Mouse (Mus musculus): ENCODE measurements around the gene Tmem45a. TPM values are rescaled to one million over a fixed set of nuclear protein-coding genes. Genes with fewer than 3 reads are reported as not detected.

Tmem45a gene
- total and polyA plus RNA-seq, 2 experiments: 0.15 to 0.28 TPM

DNA sequence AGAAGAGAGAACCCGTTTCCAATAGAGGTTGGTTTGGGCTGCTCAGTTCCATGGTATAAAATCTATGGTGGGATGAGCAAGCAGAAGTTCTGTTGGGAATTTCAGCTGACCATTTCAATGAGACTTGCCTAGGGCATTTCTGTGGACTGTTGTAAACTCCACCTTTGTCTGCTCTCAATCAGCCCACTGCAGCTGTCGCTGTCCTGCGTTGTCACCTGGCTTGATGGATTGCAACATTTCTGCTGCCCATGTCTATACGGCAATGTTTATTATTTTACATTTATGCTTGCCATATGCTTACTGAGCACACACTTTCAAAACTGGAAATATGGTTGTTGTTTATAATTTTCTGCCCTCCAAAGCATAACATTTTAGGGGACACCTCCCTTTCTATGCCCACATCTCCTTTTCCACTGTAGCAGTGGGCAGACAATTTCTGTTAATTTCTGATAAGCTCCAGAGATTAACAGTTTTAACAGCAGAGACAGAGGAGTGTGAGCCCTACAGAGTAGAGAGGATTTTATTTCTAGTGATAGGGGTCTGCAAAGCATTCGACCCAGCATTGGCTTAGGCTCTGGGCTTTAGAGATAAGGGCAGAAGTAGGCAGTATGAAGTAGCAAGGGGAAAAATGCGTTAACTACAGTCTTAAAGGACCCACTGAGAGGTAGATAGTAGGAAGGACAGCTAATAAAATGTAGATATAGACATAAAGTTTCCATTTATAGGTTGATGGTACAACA is 84.4 kb downstream of the Tmem45a start:
- DNase-seq (ENCODE audit: extremely low read depth, low read depth, low spot score): no peak
- TF ChIP-seq POLR2A (IDR thresholded peaks at IDR 0.05; ENCODE audit: extremely low read depth, insufficient read depth, low read length) (no peak), CTCF (IDR thresholded peaks at IDR 0.05; ENCODE audit: low read depth, low read length) (no peak)
- Histone ChIP-seq H3K4me3 (ENCODE audit: insufficient read depth, low read depth, low read length) (no peak overlapping the region), H3K27me3 (ENCODE audit: control insufficient read depth, insufficient read depth, low read length) (no peaks in the 10 kb centered on the region), H3K4me1 (ENCODE audit: control insufficient read depth, insufficient read depth, low read length) (no peaks in the 10 kb centered on the region), H3K79me2 (ENCODE audit: control insufficient read depth, insufficient read depth, low read length) (no peaks in the 10 kb centered on the region), H3K9ac (ENCODE audit: low read depth, low read length) (no peak overlapping the region), H3K27ac (replicated peaks; ENCODE audit: insufficient read depth, low read depth, low read length) (no peak overlapping the region), H3K36me3 (ENCODE audit: control insufficient read depth, insufficient read depth, low read length) (no peaks in the 10 kb centered on the region)
- 70% methylated on average over 6 of the region's 6 CpGs for WGBS

DNA sequence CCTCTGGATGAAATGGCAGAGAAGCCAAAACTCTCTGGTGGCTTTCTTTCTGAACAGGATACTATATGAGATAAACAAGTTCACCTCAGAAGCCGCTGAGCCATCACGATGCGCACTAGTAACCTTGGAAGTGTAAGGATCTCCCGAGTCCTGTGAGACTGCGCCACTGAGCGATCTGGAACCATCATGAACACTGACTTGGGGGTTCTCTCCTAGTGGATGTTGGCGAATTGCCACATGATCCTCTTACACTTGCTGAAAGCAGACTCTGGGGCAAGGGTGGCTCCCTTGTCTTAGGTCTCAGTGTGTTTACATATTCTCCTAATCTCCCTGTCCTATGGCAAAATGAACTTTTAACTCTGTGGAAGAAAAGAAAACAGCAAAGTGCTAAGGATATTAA is 85.0 kb downstream of the Tmem45a start:
- no peak overlapping the region for H3K9ac ChIP-seq (ENCODE audit: low read depth, low read length)
- no peaks in the 10 kb centered on the region for H3K79me2 ChIP-seq (ENCODE audit: control insufficient read depth, insufficient read depth, low read length)
- H3K27ac ChIP-seq (replicated peaks; ENCODE audit: insufficient read depth, low read depth, low read length): no peak overlapping the region
- H3K36me3 ChIP-seq (ENCODE audit: control insufficient read depth, insufficient read depth, low read length): no peaks in the 10 kb centered on the region
- no peaks in the 10 kb centered on the region for H3K27me3 ChIP-seq (ENCODE audit: control insufficient read depth, insufficient read depth, low read length)
- no peaks in the 10 kb centered on the region for H3K4me1 ChIP-seq (ENCODE audit: control insufficient read depth, insufficient read depth, low read length)
- TF ChIP-seq POLR2A (IDR thresholded peaks at IDR 0.05; ENCODE audit: extremely low read depth, insufficient read depth, low read length) (no peak), CTCF (IDR thresholded peaks at IDR 0.05; ENCODE audit: low read depth, low read length) (no peak)
- WGBS: 77% methylated on average over 7 of the region's 7 CpGs
- no peak for DNase-seq (ENCODE audit: extremely low read depth, low read depth, low spot score)
- no peak overlapping the region for H3K4me3 ChIP-seq (ENCODE audit: insufficient read depth, low read depth, low read length)

DNA sequence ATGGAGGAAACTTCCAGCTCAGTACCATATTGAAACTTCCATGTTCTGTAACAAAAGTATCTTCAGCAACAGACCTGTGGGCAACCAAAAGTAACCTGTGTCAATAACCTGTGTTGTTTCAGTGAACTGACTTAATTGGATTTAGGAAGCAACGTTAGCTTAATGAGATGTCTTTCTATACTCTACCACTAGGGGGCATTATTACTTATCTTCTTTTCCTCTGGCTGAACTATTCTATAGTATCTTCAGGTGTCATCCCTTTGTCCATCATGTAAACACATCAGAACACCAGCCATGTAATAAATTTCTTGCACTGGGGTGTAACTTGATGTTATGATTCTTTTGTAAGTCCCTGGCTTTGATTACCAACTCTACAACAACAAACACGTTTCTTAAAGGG is 85.5 kb downstream of the Tmem45a start:
- no peaks in the 10 kb centered on the region for H3K27me3 ChIP-seq (ENCODE audit: control insufficient read depth, insufficient read depth, low read length)
- H3K9ac ChIP-seq (ENCODE audit: low read depth, low read length): no peak overlapping the region
- 42% methylated on average over 2 of the region's 2 CpGs for WGBS
- DNase-seq (ENCODE audit: extremely low read depth, low read depth, low spot score): peak; percentile 55
- H3K27ac ChIP-seq (replicated peaks; ENCODE audit: insufficient read depth, low read depth, low read length): no peak overlapping the region
- H3K79me2 ChIP-seq (ENCODE audit: control insufficient read depth, insufficient read depth, low read length): no peaks in the 10 kb centered on the region
- H3K4me3 ChIP-seq (ENCODE audit: insufficient read depth, low read depth, low read length): no peak overlapping the region
- no peaks in the 10 kb centered on the region for H3K4me1 ChIP-seq (ENCODE audit: control insufficient read depth, insufficient read depth, low read length)
- no peak for TF ChIP-seq POLR2A (IDR thresholded peaks at IDR 0.05; ENCODE audit: extremely low read depth, insufficient read depth, low read length)
- TF ChIP-seq CTCF (IDR thresholded peaks at IDR 0.05; ENCODE audit: low read depth, low read length): no peak
- no peaks in the 10 kb centered on the region for H3K36me3 ChIP-seq (ENCODE audit: control insufficient read depth, insufficient read depth, low read length)

DNA sequence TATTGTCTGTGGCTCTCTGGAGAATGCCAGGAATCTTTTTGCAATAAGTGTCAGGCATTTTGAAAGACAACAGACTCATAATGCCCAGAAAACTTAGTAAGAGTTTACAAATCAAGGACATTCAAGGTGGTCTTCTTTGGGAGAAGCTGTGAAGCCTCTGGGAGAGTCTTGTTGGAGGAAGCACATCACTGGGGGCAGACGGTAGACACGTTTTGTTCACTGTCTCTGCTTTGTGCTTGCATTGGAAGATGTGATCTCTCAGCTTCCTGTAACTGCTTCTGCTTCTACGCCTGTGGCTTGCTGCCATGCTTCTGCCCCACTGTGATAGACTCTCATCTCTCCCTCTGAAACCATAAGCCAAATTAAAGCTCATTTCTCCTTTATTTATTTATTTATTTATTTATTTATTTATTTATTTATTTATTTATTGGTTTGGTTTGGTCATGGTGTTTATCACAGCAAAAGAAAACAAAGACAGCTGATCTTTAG is 86.4 kb downstream of the Tmem45a start:
- DNase-seq (ENCODE audit: extremely low read depth, low read depth, low spot score): no peak
- H3K27ac ChIP-seq (replicated peaks; ENCODE audit: insufficient read depth, low read depth, low read length): no peak overlapping the region
- WGBS: 79% methylated on average over 3 of the region's 3 CpGs
- H3K79me2 ChIP-seq (ENCODE audit: control insufficient read depth, insufficient read depth, low read length): no peaks in the 10 kb centered on the region
- no peaks in the 10 kb centered on the region for H3K36me3 ChIP-seq (ENCODE audit: control insufficient read depth, insufficient read depth, low read length)
- no peak overlapping the region for H3K4me3 ChIP-seq (ENCODE audit: insufficient read depth, low read depth, low read length)
- no peaks in the 10 kb centered on the region for H3K4me1 ChIP-seq (ENCODE audit: control insufficient read depth, insufficient read depth, low read length)
- TF ChIP-seq POLR2A (IDR thresholded peaks at IDR 0.05; ENCODE audit: extremely low read depth, insufficient read depth, low read length) (no peak), CTCF (IDR thresholded peaks at IDR 0.05; ENCODE audit: low read depth, low read length) (no peak)
- H3K9ac ChIP-seq (ENCODE audit: low read depth, low read length): no peak overlapping the region
- H3K27me3 ChIP-seq (ENCODE audit: control insufficient read depth, insufficient read depth, low read length): no peaks in the 10 kb centered on the region

DNA sequence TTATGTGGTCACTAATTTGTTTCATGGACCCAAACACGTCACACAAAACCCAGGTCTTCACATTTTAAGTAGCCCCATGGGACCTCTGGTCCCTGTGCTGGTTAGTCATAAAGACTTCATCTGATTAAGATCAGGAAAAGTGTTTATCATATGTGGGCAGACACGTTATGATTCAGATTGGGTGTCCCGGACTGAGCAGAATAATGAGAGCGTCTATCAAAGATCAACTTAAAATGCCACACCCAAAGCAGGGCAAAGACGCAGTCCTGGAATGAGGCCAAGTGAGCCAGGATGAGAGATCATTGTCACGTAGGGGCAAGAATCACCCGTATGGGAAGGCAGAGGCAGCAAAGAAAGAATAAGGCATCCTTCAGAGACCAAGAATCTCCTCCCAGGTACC is 87.1 kb downstream of the Tmem45a start:
- H3K4me3 ChIP-seq (ENCODE audit: insufficient read depth, low read depth, low read length): no peak overlapping the region
- TF ChIP-seq CTCF (IDR thresholded peaks at IDR 0.05; ENCODE audit: low read depth, low read length) (no peak), POLR2A (IDR thresholded peaks at IDR 0.05; ENCODE audit: extremely low read depth, insufficient read depth, low read length) (no peak)
- no peak for DNase-seq (ENCODE audit: extremely low read depth, low read depth, low spot score)
- H3K27ac ChIP-seq (replicated peaks; ENCODE audit: insufficient read depth, low read depth, low read length): no peak overlapping the region
- H3K27me3 ChIP-seq (ENCODE audit: control insufficient read depth, insufficient read depth, low read length): no peaks in the 10 kb centered on the region
- no peaks in the 10 kb centered on the region for H3K4me1 ChIP-seq (ENCODE audit: control insufficient read depth, insufficient read depth, low read length)
- H3K36me3 ChIP-seq (ENCODE audit: control insufficient read depth, insufficient read depth, low read length): no peaks in the 10 kb centered on the region
- 70% methylated on average over 7 of the region's 7 CpGs for WGBS
- no peaks in the 10 kb centered on the region for H3K79me2 ChIP-seq (ENCODE audit: control insufficient read depth, insufficient read depth, low read length)
- H3K9ac ChIP-seq (ENCODE audit: low read depth, low read length): no peak overlapping the region

DNA sequence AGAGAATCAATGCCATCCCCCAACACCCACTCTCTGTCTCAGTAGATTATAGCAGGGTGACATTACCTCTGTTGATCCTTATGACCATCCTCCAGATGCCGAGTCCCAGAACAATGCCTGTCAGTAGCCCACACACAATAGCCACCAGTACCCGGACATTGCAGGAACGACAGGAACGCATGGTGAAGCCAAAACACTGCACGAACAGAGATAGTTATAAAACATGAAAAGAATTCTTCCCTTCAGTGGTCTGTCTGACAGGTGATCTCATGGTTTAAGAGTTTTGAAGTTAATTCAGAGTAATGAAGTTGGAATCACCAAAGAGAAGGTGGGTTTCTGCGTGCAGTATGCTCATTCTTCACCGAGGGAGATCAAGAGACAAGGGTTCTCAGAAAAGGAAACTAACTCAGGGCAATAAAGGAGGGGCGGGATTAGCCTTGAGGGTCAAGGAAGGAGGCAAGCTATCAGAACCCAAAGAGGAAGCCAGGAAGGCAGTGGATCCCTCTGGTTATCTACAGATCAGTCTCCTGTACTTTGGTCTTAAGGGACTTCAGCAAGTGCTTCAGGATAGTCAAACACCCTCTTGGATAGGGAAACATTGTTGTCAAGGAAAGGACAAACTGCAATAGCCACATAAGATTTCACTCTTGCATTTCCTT is 90.4 kb downstream of the Tmem45a start, which contains the start of gene Adgrg7:
Gene Adgrg7 (minus strand): TSS at position 375 of the 659 bp plus-strand sequence.
- no peaks in the 10 kb centered on the region for H3K27me3 ChIP-seq (ENCODE audit: control insufficient read depth, insufficient read depth, low read length)
- no peaks in the 10 kb centered on the region for H3K79me2 ChIP-seq (ENCODE audit: control insufficient read depth, insufficient read depth, low read length)
- H3K9ac ChIP-seq (ENCODE audit: low read depth, low read length): no peak within 1 kb of the TSS
- H3K27ac ChIP-seq (replicated peaks; ENCODE audit: insufficient read depth, low read depth, low read length): no peak within 1 kb of the TSS
- H3K4me3 ChIP-seq (ENCODE audit: insufficient read depth, low read depth, low read length): no peak within 1 kb of the TSS
- TF ChIP-seq CTCF (IDR thresholded peaks at IDR 0.05; ENCODE audit: low read depth, low read length): no peak
- no peak for TF ChIP-seq POLR2A (IDR thresholded peaks at IDR 0.05; ENCODE audit: extremely low read depth, insufficient read depth, low read length)
- no peaks in the 10 kb centered on the region for H3K36me3 ChIP-seq (ENCODE audit: control insufficient read depth, insufficient read depth, low read length)
- no peak for DNase-seq (ENCODE audit: extremely low read depth, low read depth, low spot score)
- H3K4me1 ChIP-seq (ENCODE audit: control insufficient read depth, insufficient read depth, low read length): no peaks in the 10 kb centered on the region
- WGBS: 69% methylated on average over 8 of the region's 8 CpGs

Measured in liver, adult 2 months (tissue).